Mouse (Mus musculus) lung, adult 18-20 months (tissue): ENCODE measurements around the gene Mettl17.

Experiments used
- DNase-seq, 2 experiments: peaks; one replicate each; pipeline ENCODE4 v3.0.0; 2022; ENCODE audit warnings: mixed read lengths in 2 of 2

Mettl17 gene

GRCm38 (mm10) chr14:51929968-51930367 is 45.3 kb downstream of the Mettl17 start:
- DNase-seq = no peak

- peak; percentile 57 to 76 for DNase-seq
Measured at GRCm38 (mm10) chr14:51930824-51931223, 46.2 kb downstream of the Mettl17 start.

DNA sequence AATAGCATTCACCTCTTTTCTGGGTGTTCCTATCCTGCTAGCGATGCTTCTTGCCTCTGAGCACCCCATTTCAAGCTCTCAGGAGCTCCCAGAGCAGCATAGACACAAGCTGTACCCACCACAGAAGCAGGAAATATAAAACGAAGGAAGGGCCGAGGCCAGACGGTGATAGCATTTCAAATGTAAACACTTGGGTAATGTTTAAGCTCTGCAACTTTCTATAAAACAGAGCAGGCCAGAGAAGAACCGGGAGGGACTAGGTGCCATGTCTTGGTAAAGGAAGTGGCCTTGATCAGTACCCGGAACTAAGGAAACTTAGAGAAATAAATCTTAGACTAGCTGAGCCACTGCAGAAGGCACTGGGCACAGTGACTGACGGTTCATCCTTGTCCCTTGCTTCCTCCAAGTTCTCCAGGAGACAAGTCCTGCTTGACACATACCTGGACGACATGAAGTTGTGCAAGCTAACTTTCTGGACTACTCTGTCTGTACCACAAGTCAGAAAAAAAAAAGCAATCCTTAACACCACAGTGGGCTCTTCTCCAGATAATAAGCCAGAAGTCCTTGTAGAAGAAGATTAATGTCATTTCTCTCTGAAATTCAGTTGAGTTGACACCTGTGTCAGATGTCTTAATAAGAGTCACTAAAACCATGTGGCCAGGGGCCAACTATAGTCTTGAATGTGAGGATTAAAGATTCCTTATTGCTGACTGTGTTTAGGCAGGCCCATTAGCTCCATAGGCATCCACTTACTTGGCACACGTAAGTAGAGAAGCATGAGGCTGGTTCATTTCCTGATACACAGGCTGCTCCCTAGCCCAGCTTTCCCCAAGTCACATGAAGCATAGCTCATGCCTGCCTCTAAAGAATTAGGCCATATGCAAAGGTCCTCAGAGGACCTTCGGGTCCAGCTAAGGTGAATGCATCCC is 47.7 kb downstream of the Mettl17 start:
- DNase-seq = no peak

GRCm38 (mm10) chr14:51939005-51939404 is 54.4 kb downstream of the Mettl17 start:
- DNase-seq = no peak

- DNase-seq = peak; percentile 35 to 41
Measured at GRCm38 (mm10) chr14:51940944-51941560, 56.4 kb downstream of the Mettl17 start.

DNA sequence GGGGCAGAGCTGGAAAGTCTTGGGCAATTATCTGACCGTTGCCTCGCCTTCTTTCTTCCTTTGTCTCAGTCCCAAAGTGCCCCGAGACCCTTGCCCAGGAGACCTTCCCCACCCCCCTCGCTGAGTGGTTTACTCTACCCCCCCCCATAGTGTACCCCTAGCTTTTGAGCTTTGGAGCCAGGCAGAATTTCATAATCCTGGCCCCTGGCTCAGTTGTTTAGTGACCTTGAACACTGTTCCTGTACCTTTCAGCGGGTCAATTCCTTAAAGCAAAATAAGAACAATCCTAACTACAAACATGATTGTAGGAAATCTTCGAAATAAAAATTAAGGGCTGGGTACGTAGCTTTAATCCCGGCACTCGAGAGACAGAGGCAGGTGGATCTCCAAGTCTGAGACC is 56.9 kb downstream of the Mettl17 start:
- no peak for DNase-seq

DNA sequence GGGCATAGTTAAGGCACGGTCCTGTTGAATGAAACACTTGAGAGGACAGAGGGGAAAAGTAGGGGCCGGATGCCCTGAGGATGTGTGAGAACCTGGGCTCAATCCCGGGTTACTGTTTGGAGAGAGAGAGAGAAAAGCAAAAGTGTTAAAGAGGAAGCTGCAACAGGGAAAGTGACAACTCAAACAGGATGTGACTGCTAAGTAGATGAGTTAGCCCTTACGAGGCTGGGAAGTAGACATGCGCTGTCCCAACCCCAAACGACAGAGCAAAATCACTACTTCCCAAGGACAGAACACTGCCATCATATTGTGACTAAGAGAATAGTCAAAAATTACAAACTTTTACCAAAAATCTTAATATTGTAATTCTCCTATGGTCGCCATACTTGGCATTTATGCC is 57.6 kb downstream of the Mettl17 start:
- no peak for DNase-seq
